Mouse (Mus musculus): ENCODE measurements around the gene Vmn2r84.
"Not testable (repeated sequence)": the region's sequence is repeated elsewhere in the genome, so short reads cannot be mapped to it uniquely, and the experiment has no call there.

Vmn2r84 gene

DNA sequence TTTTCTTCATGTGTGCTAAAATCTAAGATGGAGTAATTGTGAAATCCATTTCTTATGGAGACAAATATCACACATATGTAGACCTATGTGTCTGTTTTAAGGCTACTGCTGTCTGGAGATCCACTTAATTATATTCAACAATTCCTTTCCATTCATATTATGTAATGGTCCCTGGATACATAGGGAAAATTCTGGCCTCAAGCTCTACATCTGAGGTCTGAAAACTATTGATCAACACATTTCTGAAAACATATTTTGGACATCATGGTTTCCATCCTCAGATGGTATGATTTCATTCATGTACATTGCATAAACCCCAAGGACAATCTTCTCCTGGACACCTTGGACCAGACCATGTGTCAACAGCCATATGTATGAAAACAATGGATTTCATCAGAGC lies at the start of gene Vmn2r84:
Vmn2r84 (minus strand) TSS at position 101 of the 400 bp plus-strand sequence.
- DNase-seq (ENCODE audit: low read depth, low spot score): no peak

DNA sequence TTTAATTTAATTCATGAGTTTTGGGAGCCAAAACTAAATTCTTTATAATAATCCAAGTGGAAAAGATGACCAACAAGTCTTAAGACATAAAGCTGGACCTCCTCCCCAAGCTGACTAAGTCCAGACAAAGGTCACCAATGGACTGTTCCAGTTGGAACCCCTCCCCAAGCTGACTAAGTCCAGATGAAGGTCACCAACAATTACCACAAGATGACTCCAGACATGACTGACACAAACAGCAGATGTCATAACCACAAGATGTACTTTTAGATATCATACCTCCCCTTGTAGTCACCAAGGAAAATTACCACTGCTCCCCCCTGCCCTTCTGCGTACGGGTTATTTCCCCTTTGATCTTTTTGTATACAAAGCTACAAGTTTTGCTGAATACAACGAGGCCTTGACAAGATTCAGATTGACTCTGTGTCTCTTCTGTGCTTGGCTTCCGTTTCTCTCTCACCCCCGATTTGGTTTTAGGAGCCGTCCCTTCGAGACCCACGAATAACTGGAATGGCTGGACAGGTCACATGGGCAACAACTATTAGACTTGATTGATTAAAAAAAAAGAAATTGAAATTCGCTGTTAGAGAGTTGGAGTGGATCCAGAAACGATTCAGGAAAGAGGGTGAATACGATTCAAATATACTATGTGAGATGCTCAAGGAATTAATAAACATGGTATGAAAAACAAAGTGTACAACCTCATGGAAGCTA lies 40.2 kb upstream of the Vmn2r84 start:
- not testable (repeated sequence) for DNase-seq (ENCODE audit: low read depth, low spot score)

DNA sequence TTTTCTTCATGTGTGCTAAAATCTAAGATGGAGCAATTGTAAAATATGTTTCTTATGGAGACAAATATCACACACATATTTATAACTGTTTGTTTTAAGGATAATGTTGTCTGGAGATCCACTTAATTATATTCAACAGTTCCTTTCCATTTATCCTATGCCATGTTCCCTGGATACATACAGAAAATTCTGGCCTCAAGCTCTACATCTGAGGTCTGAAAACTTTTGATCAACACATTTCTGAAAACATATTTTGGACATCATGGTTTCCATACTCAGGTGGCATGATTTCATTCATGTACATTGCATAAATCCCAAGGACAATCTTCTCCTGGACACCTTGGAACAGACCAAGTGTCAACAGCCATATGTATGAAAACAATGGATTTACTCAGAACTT lies 35.5 kb upstream of the Vmn2r84 start, which contains the start of gene Vmn2r85:
Vmn2r85 (minus strand) TSS at position 101 of the 400 bp plus-strand sequence.
- DNase-seq (ENCODE audit: low read depth, low spot score): not testable (repeated sequence)

DNA sequence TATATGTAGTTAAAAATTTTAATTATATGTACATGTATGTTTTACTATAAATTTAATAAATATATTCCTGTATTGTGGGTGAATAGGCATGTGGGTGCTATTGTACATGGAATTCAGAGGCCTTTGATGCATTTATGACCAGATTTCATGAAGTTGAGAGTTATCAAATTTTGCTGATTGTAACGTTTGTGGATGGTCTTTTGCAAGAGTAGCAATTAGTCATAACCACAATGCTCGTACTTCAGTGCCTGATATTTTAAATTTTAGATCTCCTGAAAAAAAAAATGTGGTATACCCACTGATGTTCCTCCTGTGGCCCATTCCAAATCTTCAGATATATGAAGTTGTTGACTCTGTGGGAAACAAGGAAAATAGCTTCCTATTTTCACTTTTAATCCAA lies 28.2 kb upstream of the Vmn2r84 start:
- not testable (repeated sequence) for DNase-seq (ENCODE audit: low read depth, low spot score)

DNA sequence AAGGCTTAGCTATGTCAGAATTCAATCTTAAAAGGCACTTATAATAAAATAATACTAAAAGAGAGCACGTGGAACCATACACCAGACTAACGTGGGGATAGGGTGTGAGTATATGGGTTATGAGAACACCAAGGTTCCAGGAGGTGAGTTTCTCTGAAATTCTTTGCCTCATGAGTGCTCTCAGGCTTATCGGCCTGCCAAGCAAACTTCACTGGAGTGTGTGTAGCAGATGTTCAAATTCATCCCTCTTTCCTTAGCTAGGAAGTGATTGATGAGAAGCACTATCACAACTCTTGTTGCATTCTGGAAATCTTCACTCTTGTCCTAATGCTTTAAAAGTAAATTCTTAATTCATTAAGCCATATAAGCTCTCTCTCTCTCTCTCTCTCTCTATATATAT lies 26.3 kb upstream of the Vmn2r84 start:
- no peak for DNase-seq (ENCODE audit: low read depth, low spot score)

DNA sequence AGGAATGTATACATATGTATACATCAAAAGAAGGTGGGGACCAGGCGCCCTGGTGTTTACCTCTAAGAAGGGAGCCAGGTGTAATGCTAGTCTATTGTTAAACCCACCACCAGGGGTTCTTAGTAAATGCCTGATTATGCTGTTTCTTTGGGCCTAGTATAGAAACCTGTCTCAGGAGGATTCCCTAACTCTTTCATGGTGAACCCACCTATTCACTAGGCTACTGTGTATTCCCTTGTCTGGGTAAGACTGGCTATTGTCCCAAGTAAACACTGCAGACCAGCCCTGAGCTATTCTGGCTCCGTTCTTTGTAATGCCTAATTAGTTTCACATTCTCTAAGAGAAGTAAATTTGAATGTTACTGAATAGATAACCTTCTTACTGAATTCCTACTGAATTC lies 25.8 kb upstream of the Vmn2r84 start:
- not testable (repeated sequence) for DNase-seq (ENCODE audit: low read depth, low spot score)

DNA sequence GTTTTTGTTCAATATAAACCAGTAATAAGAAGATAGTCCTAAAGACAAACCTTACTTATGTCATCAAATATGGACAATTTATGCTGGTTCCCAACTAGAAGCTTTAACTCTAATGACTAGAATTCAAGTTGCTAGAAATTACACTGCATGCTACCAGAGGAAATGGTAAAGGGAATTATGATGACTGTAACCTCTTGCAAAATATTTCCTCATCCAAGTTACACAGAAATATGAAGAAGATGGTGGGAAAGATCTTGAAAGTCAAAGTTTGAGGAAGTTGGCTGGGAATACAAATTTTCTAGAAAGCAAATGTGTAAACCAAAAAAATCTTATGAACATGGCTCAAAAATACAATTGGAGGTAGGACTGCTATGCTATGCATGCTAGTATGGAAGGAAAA lies 22.2 kb upstream of the Vmn2r84 start:
- not testable (repeated sequence) for DNase-seq (ENCODE audit: low read depth, low spot score)

DNA sequence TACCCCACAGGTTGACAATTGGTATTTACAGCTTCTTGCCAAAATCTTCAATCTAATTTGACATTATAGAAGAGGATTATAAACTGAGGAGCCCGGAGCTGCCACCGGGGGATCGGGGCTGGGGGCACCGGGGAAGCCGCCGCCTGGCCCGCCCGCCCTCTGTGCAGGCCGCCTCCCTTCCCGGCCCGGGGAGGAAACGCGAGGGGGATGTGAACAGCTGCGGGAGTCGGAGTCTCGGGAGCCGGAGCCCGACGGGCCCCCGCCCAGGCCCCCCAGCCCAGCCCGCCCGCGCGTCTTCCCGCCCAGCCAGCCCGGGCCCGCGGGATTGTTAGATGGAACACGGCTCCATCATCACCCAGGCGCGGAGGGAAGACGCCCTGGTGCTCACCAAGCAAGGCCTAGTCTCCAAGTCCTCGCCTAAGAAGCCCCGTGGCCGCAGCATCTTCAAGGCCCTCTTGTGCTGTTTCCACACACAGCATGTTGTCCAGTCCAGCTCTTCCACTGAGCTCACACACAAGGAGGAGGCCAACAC lies 18.1 kb upstream of the Vmn2r84 start:
- DNase-seq (ENCODE audit: low read depth, low spot score): not testable (repeated sequence)

DNA sequence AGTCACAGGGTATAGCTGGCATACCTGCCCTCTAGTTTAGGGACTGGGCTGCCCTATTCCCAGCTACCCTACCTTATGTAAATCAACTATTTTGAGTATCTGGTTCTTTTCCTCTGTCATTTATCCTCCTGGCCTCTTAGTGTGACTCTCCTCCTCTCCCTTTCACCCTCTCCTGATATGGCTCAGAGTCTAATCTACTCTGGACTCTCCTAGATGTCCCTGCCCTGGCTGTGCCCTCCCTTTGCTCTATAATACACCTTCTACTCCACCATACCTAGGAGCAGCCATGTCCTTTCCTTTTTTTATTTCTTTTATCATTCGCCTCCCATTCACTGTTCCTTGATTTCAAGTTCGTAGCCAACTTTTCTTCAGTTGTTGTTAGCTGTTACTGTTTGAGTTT lies 19.0 kb downstream of the Vmn2r84 start:
- DNase-seq (ENCODE audit: low read depth, low spot score): no peak

DNA sequence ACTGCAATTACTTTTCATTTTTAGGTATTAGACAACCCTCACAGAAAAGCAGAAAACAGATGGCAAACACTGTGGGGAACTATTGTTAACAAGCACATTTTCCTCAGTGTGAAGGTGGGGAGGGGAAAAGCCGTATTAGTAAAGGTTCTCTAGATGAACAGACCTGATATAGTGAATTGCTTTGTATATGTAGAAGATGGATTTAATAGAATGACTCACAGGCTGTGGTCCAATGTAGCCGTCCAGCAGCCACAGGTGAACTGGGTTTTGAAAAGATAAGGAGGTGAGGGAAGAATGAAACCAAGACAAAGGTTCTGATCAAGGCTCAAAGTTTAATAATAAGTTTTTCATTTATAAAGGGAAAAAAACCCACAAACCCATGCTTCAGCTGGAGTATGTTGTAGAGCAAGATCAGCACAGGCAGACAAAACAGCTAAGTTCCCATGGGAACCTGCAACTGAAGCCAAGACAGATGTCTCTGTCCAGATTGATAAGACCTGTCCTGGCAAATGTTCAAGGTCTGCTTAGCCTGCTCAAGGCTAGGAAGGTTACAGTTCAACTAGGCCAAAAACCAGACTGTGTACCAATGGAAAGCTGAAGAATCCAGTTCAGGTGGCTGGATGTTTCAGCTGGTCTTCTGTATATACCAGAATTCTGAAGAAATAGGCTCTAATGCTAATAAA lies 21.5 kb downstream of the Vmn2r84 start:
- no peak for DNase-seq (ENCODE audit: low read depth, low spot score)

DNA sequence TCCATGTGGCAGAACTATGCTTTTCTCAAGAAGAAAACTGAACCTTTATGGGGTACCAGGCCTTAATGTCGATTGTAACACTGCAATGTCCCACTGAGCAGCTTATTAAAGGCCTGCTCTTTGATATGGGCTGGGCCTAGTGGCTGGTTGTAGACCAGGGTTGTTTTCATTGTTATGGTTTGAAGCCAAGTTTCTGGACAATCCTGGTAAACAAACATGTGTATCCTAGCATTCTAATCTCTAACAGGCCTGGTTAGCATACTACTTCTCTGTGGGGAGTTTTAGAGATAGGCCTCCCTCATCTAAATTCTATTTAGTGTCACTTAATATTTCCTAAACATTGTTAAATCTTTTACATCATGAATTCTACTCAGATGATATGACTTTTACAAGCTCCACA lies 22.5 kb downstream of the Vmn2r84 start:
- DNase-seq (ENCODE audit: low read depth, low spot score): no peak

DNA sequence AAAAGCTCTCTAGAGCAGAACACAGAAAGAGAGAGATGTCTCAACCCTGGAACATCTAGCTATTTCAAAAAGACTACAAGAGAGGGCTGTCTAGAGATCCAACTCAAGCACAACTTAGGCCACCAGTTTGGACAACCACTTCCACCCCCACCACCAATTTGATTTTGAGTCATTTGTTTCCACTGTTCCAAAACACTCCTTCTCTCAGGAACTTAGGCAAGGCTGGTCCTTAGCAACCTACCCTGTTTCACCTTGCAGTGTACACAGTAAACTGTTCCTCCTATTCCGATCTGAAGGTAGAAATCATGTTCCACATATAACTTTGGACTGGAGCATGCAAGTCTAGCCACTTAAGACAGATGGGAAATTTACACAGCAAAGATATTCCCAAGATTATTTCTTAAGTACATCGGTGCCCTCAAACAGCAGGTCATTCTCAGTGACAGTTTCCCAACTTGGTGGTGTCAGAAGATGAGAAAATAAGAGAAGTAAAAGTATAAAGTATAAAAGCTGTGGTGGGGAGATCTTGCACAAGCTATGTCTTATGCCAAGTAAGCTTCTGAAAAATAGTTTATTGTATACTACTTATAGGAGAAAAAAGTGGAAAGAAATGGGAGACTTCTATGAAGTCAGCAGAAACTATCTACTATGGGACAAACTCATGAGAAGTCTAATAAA lies 24.0 kb downstream of the Vmn2r84 start:
- no peak for DNase-seq (ENCODE audit: low read depth, low spot score)

DNA sequence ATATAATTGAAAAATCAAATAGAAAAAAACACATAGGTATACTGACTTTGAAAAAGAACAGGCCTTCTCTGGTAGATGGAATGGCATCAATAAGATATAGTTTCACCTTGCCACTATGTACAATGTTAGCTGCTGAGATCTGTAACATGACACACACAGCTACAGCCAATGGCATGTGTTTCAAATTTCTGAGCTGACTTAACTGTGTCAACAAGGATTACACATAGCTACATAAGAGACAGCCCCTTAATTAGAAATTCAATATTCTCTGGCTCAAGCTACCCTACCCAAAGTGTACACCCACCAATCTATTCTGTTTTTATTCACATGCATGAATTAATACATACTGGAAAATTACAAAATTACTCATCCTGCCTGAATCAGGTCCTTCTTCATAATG lies 25.7 kb downstream of the Vmn2r84 start:
- no peak for DNase-seq (ENCODE audit: low read depth, low spot score)

DNA sequence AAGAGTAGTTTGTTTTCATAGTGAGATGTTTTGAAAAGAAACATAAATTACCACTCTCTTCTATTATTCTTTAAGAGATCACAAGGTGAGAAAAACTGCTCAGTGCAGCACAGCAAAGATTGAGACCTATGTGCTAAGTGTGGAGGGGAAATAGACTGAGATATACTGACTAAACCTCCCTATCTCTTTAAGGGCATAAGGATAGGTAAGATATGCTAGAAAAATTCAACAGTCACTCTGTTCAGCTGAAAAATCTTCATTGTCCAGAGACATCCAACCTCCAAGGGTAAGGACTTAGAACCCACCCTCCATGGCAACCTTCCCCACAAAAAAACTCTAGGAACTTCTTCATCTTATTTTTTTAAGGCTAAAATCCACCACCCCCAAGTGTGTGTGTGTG lies 29.4 kb downstream of the Vmn2r84 start:
- DNase-seq (ENCODE audit: low read depth, low spot score): no peak

DNA sequence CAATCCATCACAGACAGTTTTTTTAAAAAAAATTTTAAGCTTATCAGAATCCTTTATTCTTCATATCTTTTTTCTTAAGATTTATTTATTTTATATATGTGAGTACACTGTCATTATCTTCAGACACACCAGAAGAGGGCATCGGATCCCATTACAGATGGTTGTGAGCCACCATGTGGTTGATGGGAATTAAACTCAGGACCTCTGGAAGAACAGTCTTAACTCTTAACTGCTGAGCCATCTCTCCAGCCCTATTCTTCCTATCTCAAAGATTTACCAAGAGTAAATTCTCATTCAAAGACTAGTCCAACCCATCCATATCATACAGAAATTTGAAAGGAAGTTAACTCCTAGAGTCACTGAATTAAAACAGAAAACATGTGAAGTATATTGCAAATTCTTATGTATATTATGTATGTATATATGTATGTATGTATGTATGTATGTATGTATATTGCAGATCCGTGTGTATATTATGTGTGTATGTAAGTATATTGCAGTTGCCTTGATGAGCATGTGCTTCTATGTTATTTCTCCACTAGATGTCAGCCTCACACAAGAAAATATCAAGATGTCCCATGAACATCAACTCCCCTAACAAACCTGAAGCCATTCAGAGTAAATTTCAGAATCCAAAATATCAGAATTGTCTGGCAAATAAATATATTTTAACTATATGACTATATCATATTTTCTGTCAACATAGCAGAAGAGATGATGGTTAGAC lies 30.5 kb downstream of the Vmn2r84 start:
- peak; percentile 56 for DNase-seq (ENCODE audit: low read depth, low spot score)

DNA sequence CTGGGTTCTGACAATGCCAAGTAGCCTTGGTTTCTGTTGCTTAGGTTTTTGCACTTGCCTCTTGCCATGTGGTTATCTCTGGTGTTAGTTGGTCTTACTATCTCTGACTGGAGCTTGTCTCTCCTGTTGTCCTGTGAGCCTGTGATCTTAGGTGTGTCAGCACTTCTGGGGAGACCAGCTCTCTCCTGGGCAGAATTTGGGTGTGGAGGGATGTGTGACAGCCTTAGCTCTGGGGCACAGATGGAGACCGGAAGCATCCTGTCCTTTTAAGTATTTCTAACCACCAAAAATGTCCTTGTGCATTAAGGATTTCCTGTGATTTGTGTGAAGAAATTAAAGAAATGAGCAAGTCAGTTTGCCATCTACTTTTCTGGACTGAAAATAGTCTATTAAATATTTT lies 50.1 kb downstream of the Vmn2r84 start:
- DNase-seq (ENCODE audit: low read depth, low spot score): peak; percentile 52

DNA sequence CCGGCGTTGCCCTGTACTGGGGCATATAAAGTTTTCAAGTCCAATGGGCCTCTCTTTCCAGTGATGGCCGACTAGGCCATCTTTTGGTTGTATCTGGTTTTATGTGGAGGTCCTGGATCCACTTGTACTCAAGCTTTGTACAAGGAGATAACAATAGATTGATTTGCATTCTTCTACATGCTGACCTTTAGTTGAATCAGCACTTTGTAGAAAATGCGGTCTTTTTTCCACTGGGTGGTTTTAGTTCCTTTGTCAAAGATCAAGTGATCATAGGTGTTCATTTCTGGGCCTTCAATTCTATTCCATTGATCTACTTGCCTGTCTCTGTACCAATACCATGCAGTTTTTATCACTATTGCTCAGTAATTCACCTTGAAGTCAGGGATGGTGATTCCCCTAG lies 54.1 kb downstream of the Vmn2r84 start:
- not testable (repeated sequence) for DNase-seq (ENCODE audit: low read depth, low spot score)

DNA sequence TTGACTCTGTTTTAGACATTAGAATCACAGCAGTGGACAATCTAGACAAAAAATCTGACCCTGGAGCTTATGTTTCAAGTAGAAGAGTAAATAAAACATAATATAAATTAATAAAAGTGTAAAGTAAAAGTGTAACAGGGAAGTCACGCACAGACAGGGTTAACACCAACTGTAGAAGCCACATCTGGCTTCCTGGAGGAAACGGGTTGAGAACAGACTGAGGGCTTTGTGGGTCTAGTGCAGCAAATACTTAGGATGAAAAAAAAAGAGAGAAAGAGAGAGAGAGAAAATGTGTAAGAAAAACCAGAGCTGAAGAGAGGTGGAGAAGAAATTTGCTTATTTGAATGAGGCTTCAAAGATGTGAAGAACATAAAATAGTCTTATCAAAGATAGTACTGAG lies 56.6 kb downstream of the Vmn2r84 start:
- DNase-seq (ENCODE audit: low read depth, low spot score): no peak

DNA sequence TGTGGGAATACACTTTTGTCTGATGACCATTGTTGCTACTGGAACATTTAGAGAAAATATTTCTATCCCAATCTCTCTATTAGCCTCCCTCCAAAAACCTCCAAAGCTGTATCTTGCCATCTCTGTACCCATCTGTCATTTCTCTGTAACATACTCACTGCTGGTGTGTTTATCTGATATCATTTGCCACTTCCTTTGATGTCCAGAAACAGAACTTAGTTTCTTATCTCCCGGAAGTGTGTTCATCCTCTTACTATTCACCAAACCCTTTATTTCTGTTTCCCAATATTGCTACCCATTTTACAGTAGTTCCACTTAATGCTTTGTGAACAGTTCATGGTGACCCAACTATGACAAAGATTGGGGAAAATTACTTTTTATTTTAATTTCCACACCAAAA lies 57.7 kb downstream of the Vmn2r84 start:
- DNase-seq (ENCODE audit: low read depth, low spot score): peak; percentile 62

DNA sequence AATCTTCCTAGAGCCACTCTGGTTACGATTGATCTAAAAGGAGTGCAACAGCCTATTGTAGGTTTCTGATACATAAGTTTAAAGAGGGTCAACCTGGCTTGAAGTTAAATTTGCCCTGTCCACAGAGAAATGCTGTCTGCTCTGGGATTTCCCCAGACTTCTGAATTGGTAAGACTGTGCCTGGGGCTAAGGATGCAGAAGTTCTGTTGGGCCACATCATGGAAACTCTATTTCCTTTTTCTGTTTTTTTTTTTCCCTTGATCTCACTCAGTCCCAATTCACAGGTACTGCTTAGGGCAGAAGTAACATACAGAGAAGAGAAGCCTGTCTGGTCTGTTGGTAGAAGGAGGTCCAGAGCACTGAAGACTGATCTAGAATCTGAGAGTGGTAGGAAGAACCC lies 63.4 kb downstream of the Vmn2r84 start:
- peak; percentile 71 for DNase-seq (ENCODE audit: low read depth, low spot score)
